Mouse (Mus musculus) ES-Bruce4 (cell line): ENCODE results near the gene Traf4. TPM values are rescaled to one million over a fixed set of nuclear protein-coding genes. Genes with fewer than 3 reads are reported as not detected.

Source experiments
- H3K27ac ChIP-seq: 2 replicates; pipeline ENCODE4 v1.5.1; 2012; ENCODE audit warnings: low read length, inconsistent platforms; ENCODE audit not compliant: insufficient read depth
- H3K27me3 ChIP-seq: 2 replicates; pipeline ENCODE4 v1.6.1; 2012; ENCODE audit warnings: mild to moderate bottlenecking, low read length, inconsistent platforms; ENCODE audit not compliant: control insufficient read depth, poor library complexity, insufficient read depth, severe bottlenecking
- H3K36me3 ChIP-seq: 2 replicates; pipeline ENCODE4 v1.6.1; 2012; ENCODE audit warnings: inconsistent platforms, mild to moderate bottlenecking, low read length, moderate library complexity; ENCODE audit not compliant: control insufficient read depth, poor library complexity, insufficient read depth, severe bottlenecking
- H3K4me1 ChIP-seq: one replicate; pipeline ENCODE4 v1.8.1; 2011; ENCODE audit warnings: low read length; ENCODE audit not compliant: control insufficient read depth, insufficient read depth
- H3K4me3 ChIP-seq: 2 replicates; pipeline ENCODE4 v1.5.1; 2011; ENCODE audit warnings: low read depth, mild to moderate bottlenecking, low read length
- H3K9ac ChIP-seq: 2 replicates; pipeline ENCODE4 v1.6.1; 2012; ENCODE audit warnings: low read depth, mild to moderate bottlenecking, inconsistent platforms; ENCODE audit not compliant: poor library complexity, severe bottlenecking
- H3K9me3 ChIP-seq: replicated peaks from 2 replicates; pipeline ENCODE4 v1.6.1; 2012; ENCODE audit warnings: mild to moderate bottlenecking, low read length, inconsistent platforms; ENCODE audit not compliant: control insufficient read depth, poor library complexity, insufficient read depth, severe bottlenecking
- CTCF ChIP-seq: IDR thresholded peaks from one replicate; pipeline ENCODE4 v1.8.1; 2011; ENCODE audit warnings: low read depth, low read length
- EP300 ChIP-seq: IDR thresholded peaks from 2 replicates; pipeline ENCODE4 v1.6.1; 2011; ENCODE audit warnings: low read depth, low read length; ENCODE audit not compliant: insufficient read depth
- POLR2A ChIP-seq: IDR thresholded peaks from one replicate; pipeline ENCODE4 v1.8.1; 2011; ENCODE audit warnings: low read length; ENCODE audit not compliant: insufficient read depth
- polyA plus RNA-seq: library from polyadenylated mRNA; stranded (reverse); fragments of >200 nt; gene quantifications from 2 replicates; pipeline ENCODE4 v1.2.4, GENCODE M21; 2011; ENCODE audit warnings: low read depth; ENCODE audit not compliant: missing spikeins, insufficient read depth, insufficient read length

Traf4 gene
- polyA plus RNA-seq, 1 experiment, result 87.4 TPM

DNA sequence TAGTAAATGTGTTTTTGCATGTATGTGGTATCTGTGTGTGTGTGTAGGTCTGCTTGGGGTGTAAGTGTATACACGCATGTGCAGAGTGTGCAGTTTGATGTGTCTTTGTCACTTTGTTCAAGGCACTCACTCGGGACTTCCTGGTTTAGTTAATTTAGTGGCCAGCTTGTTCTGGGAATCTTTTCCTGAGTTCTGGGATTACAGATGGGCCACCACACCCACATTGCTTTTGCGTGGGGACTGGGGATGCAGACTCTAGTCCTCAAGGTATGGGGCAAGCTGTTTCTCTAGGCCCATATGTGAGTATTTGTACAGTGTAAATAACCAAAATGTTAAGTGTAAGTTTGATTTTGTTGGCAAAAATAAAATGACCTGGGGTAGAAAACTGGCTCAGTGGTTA, 31.0 kb downstream of the Traf4 start:
- Histone ChIP-seq H3K9me3 (no peaks in the 10 kb centered on the region), H3K4me1 (no peaks in the 10 kb centered on the region), H3K4me3 (no peak overlapping the region), H3K27me3 (no peaks in the 10 kb centered on the region), H3K36me3 (no peaks in the 10 kb centered on the region), H3K27ac (no peak overlapping the region), H3K9ac (no peak overlapping the region)
- no peak for TF ChIP-seq EP300
- TF ChIP-seq POLR2A, result no peak
- TF ChIP-seq CTCF, result no peak

DNA sequence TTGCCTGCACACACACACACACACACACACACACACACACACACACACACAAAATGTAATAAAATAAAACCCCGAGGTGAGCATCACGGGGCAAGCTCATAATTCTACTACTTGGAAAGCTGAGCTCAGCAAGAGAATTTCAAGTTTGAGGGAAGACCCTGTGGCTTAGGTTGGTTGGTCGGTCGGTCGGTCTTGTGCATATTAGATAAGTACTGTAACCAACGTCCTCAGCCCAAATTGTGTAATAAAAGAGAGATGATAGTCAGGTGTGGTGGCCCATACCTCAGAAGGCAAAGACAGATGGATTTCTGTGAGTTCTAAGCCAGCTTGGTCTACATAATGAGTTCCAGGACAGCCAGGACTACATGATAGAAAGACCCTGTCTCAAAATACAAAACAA, 31.5 kb downstream of the Traf4 start:
- H3K4me3 ChIP-seq, result no peak overlapping the region
- H3K9me3 ChIP-seq, result no peaks in the 10 kb centered on the region
- H3K36me3 ChIP-seq, result no peaks in the 10 kb centered on the region
- H3K4me1 ChIP-seq, result no peaks in the 10 kb centered on the region
- H3K9ac ChIP-seq, result no peak overlapping the region
- no peak overlapping the region for H3K27ac ChIP-seq
- no peaks in the 10 kb centered on the region for H3K27me3 ChIP-seq
- TF ChIP-seq CTCF, result no peak
- TF ChIP-seq EP300, result no peak
- TF ChIP-seq POLR2A, result no peak

DNA sequence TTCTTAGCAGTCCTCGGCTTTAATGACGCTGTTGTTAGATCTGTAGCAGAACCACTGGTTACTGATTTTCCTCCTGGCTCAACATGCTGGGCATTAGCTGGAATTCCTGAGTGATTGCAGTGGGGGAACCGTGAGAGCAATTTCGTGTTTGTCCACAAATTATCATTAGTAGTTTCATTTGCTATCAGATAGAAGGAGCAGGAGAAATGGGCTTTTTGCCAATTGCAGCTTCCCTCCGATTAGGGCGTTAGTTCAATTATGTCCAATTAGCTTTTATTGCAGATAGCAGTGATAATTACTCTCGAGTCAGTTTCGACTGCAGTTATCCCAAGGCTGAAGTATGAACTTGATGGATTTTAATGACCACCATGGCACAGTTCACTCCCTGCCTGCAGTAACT, 35.9 kb downstream of the Traf4 start:
- no peak overlapping the region for H3K27ac ChIP-seq
- H3K4me3 ChIP-seq, result no peak overlapping the region
- TF ChIP-seq POLR2A, result no peak
- no peaks in the 10 kb centered on the region for H3K27me3 ChIP-seq
- no peaks in the 10 kb centered on the region for H3K9me3 ChIP-seq
- no peaks in the 10 kb centered on the region for H3K36me3 ChIP-seq
- H3K4me1 ChIP-seq, result no peaks in the 10 kb centered on the region
- H3K9ac ChIP-seq, result no peak overlapping the region

DNA sequence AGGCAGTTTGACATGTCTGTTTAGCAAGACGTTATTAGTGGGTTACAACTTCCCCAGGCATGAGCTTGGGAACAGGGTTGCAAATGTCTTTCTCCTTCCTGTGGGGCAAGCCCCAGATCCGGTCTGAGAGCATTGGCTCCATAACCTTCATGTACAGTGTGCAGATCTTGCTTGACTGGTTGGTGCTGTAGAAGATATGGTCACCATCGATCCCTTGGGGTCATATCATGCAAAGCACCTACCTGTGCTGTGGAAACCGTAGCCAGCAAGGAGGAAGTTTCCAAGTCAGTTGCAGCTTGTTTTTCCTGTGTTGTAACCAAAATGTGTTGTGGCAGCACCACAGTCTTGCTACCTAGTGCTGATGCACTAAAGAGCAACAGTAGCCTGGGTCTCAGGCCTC, 38.6 kb downstream of the Traf4 start:
- Histone ChIP-seq H3K9me3 (no peaks in the 10 kb centered on the region), H3K9ac (no peak overlapping the region), H3K4me1 (no peaks in the 10 kb centered on the region), H3K36me3 (no peaks in the 10 kb centered on the region), H3K27ac (no peak overlapping the region), H3K4me3 (no peak overlapping the region), H3K27me3 (no peaks in the 10 kb centered on the region)
- TF ChIP-seq POLR2A (no peak), EP300 (no peak), CTCF (no peak)

DNA sequence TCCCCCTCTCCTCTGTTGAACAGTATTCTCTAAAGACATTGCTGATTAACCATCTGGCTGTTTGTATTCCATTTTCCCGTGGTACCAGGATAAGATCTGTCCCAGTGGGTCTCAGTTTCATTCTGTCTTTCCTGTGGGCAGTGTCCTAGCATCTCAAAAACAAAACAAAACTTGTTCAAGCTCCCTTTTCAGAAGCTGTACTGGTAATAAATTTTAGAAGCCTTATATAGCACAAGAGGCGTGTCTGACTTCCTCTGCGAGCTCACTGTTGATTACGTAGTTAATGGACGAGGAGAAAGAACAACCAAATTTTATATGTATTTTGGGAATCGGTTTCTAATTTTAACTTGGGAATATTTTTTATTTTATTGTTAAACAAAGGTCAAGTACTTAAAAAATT, 39.7 kb downstream of the Traf4 start:
- Histone ChIP-seq H3K27ac (no peak overlapping the region), H3K4me1 (no peaks in the 10 kb centered on the region), H3K9ac (no peak overlapping the region), H3K4me3 (no peak overlapping the region), H3K27me3 (no peaks in the 10 kb centered on the region), H3K9me3 (no peaks in the 10 kb centered on the region), H3K36me3 (no peaks in the 10 kb centered on the region)
- TF ChIP-seq CTCF (no peak), POLR2A (no peak), EP300 (no peak)

DNA sequence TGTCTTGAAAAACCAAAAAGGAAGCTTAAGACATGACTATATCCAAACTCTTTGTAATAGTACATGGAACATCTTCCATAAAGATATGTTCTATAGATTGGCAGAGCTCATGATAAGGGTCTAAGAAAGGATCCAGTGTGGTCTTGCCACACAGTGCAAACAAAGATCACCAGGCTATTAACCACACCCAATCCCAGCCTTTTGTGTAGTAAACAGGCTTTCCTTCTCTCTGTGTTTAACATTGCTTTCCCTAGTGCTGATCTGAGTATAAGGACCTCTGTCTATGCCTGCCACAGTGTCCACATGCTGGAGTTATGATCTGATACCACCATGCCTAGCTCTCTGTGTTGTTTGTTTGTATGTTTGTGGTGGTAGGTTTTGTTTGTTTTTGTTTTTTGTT, 41.6 kb downstream of the Traf4 start:
- H3K27ac ChIP-seq, result peak overlapping the region; percentile 13; the same call in 1 of the 2 replicates
- H3K4me3 ChIP-seq, result no peak overlapping the region
- H3K9me3 ChIP-seq, result no peaks in the 10 kb centered on the region
- TF ChIP-seq EP300 (no peak), POLR2A (no peak), CTCF (no peak)
- no peaks in the 10 kb centered on the region for H3K36me3 ChIP-seq
- no peak overlapping the region for H3K9ac ChIP-seq
- H3K4me1 ChIP-seq, result no peaks in the 10 kb centered on the region
- no peaks in the 10 kb centered on the region for H3K27me3 ChIP-seq

DNA sequence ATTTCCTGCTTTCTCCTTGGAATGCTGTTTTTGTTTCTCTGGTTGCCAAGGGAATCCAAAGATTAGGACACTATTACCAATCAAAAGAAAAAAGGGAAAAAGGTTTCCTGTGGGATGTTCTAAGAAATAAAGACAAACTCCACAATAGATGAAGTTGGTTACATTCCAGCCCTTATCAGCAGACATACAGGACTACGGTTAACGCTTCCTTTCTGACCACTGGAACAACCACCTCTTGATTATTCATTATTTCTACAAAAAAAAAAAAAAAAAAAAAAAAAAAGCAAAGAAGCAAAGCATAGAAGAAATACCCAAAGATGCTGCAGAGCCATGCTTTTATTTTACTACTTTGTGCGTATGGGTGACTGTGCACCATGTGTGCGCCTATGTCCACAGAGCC, 42.6 kb downstream of the Traf4 start:
- Histone ChIP-seq H3K4me1 (no peaks in the 10 kb centered on the region), H3K9me3 (no peaks in the 10 kb centered on the region), H3K9ac (no peak overlapping the region), H3K4me3 (no peak overlapping the region), H3K36me3 (no peaks in the 10 kb centered on the region), H3K27ac (no peak overlapping the region), H3K27me3 (no peaks in the 10 kb centered on the region)
- TF ChIP-seq EP300, result no peak
- no peak for TF ChIP-seq POLR2A
- TF ChIP-seq CTCF, result no peak
